Mouse (Mus musculus) macrophage (primary cell): Measurements from ENCODE around the gene Jsrp1. TPM values are rescaled to one million over a fixed set of nuclear protein-coding genes. Genes with fewer than 3 reads are reported as not detected.
A peak's percentile ranks its signal among the peaks of the same experiment; 100 is the strongest.

Experiments
- H3K27ac ChIP-seq: fragments of 350-480 bp; formaldehyde crosslinking; 2 replicates; pipeline ENCODE4 v1.9.0; 2021
- H3K36me3 ChIP-seq: fragments of 350-480 bp; formaldehyde crosslinking; 2 replicates; pipeline ENCODE4 v1.9.0; 2021; ENCODE audit errors: inconsistent target
- H3K4me3 ChIP-seq: fragments of 350-480 bp; formaldehyde crosslinking; 2 replicates; pipeline ENCODE4 v1.9.0; 2021; ENCODE audit errors: inconsistent target
- H3K79me2 ChIP-seq: fragments of 350-480 bp; formaldehyde crosslinking; 2 replicates; pipeline ENCODE4 v1.9.0; 2021; ENCODE audit errors: inconsistent target
- WGBS: methylation state at CpG from one replicate; pipeline ENCODE4 v1.1.7; 2026; ENCODE audit warnings: inconsistent platforms; ENCODE audit not compliant: missing documents; 5-methylcytosine and 5-hydroxymethylcytosine counted together
- polyA plus RNA-seq: library from polyadenylated mRNA; stranded (reverse); fragments of 250-400 nt; gene quantifications from 3 replicates; pipeline ENCODE4 v1.2.4, GENCODE M21; 2018; ENCODE audit warnings: inconsistent platforms

The Jsrp1 gene
- polyA plus RNA-seq, 1 experiment from 2014 or later = not detected

- peaks cover 83% of the 10 kb centered on the region for H3K36me3 ChIP-seq
- WGBS = 98% methylated on average over 5 of the region's 5 CpGs
Measured at GRCm38 (mm10) chr10:80777123-80777522, 36.2 kb downstream of the Jsrp1 start.

GRCm38 (mm10) chr10:80776358-80776869 is 36.9 kb downstream of the Jsrp1 start:
- peaks cover 83% of the 10 kb centered on the region for H3K36me3 ChIP-seq
- H3K4me3 ChIP-seq = no peak overlapping the region
- 92% methylated on average over 6 of the region's 6 CpGs for WGBS
- peaks cover 11% of the 10 kb centered on the region; the same call in 1 of the 2 replicates for H3K79me2 ChIP-seq
- no peak overlapping the region for H3K27ac ChIP-seq

More at GRCm38 (mm10) chr10:80777123-80777522, 36.2 kb downstream of the Jsrp1 start:
- peaks cover 11% of the 10 kb centered on the region; the same call in 1 of the 2 replicates for H3K79me2 ChIP-seq
- no peak overlapping the region for H3K27ac ChIP-seq
- H3K4me3 ChIP-seq = no peak overlapping the region

- no peak overlapping the region for H3K4me3 ChIP-seq
- H3K79me2 ChIP-seq = peaks cover 11% of the 10 kb centered on the region; the same call in 1 of the 2 replicates
- no peak overlapping the region for H3K27ac ChIP-seq
- peaks cover 83% of the 10 kb centered on the region for H3K36me3 ChIP-seq
- WGBS = 96% methylated on average over 4 of the region's 4 CpGs
Measured at GRCm38 (mm10) chr10:80775731-80776130, 37.6 kb downstream of the Jsrp1 start.

- no peak overlapping the region for H3K4me3 ChIP-seq
- peaks cover 11% of the 10 kb centered on the region; the same call in 1 of the 2 replicates for H3K79me2 ChIP-seq
- 98% methylated on average over 4 of the region's 4 CpGs for WGBS
- no peak overlapping the region for H3K27ac ChIP-seq
- peaks cover 83% of the 10 kb centered on the region for H3K36me3 ChIP-seq
Measured at GRCm38 (mm10) chr10:80774981-80775380, 38.3 kb downstream of the Jsrp1 start.

DNA sequence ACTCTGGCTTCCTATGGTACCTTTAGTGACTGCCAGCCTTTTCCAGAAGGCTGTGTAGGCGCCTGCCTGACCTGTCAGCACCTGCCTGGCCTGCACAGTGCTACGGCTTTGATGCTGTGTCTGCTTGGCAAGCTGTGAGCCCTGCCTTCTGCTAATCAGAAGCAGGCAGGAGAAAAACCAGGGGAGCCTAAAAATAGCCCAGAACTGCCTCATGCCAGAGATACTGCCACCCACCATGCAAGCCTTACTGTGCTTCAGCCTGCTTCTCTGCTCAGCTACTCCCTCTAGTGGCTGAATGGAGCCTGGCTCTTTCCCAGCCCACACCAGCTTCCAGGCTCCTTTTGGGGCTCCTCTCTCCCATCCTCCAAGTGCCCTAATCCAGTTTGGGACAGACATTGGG is 38.7 kb downstream of the Jsrp1 start:
- peaks cover 85% of the 10 kb centered on the region for H3K36me3 ChIP-seq
- no peak overlapping the region for H3K4me3 ChIP-seq
- peak overlapping the region; percentile 29 for H3K27ac ChIP-seq
- WGBS = 52% methylated on average over 2 of the region's 2 CpGs
- peaks cover 11% of the 10 kb centered on the region; the same call in 1 of the 2 replicates for H3K79me2 ChIP-seq

- Histone ChIP-seq H3K36me3 (peaks cover 88% of the 10 kb centered on the region), H3K4me3 (no peak overlapping the region), H3K27ac (peak overlapping the region; percentile 29), H3K79me2 (peaks cover 11% of the 10 kb centered on the region; the same call in 1 of the 2 replicates)
- 71% methylated on average over 5 of the region's 5 CpGs for WGBS
Measured at GRCm38 (mm10) chr10:80773816-80774215, 39.5 kb downstream of the Jsrp1 start.

DNA sequence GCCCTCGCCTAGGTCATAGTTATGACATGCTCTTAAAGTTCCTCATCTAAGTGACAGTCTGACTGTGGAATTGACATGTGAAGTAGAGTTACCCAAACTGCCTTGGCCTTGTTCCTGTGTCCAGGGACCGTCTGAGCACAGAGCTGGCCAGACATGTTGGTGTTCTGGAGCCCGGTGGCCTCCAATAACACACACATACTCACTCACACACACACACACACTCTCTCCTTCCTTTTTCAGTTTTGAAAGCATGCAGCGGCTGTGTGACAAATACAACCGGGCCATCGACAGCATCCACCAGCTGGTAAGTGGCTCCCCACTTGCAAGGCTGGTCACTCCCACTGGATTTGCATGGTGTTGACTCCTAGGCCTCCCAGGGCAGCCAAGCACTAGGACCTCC is 44.9 kb downstream of the Jsrp1 start:
- 85% methylated on average over 4 of the region's 6 CpGs for WGBS
- H3K27ac ChIP-seq = no peak overlapping the region
- peaks cover 30% of the 10 kb centered on the region for H3K79me2 ChIP-seq
- H3K4me3 ChIP-seq = no peak overlapping the region
- peaks cover 76% of the 10 kb centered on the region for H3K36me3 ChIP-seq

GRCm38 (mm10) chr10:80766161-80766815 is 47.0 kb downstream of the Jsrp1 start:
- Histone ChIP-seq H3K4me3 (no peak overlapping the region), H3K27ac (no peak overlapping the region), H3K36me3 (peaks cover 56% of the 10 kb centered on the region), H3K79me2 (peaks cover 51% of the 10 kb centered on the region)
- WGBS = 95% methylated on average over 10 of the region's 10 CpGs

DNA sequence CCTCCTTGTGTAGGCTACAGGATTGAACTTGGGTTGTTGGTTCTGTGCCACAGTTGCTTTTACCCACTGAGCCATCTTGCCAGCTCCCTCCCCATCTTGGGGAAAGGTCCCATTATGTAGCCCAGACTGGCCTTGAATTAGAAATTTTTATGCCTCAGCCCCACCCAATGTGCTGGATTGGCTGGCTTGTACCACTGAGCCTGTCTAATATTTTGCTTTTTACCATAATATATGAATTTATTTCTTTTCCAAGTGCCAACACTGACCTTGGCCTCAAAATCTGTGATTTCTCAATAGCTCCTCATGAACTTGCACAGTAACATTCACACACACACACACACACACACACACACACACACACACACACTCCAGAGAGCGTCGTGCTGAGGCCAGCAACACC is 47.6 kb downstream of the Jsrp1 start:
- 100% methylated on average over 2 of the region's 2 CpGs for WGBS
- Histone ChIP-seq H3K4me3 (no peak overlapping the region), H3K79me2 (peaks cover 57% of the 10 kb centered on the region), H3K36me3 (peaks cover 50% of the 10 kb centered on the region), H3K27ac (no peak overlapping the region)

DNA sequence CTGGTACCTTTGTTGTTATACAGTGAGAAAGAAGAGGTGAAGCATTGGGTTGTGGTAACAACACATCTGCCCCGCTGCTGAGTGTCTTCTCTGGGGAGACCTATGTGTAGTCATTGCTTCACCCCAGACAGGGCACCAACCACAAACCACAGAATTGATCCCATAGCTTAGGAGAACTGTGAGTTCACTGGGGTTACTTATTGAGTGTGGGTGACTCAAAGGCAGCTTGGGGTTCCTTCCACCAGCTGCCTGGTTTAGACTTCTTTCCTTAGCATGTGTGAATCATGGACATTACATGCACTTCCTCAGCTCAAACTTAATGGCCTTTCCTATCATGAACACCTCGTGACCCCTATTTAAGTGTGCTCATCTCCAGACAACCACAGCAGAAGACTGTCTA is 49.8 kb downstream of the Jsrp1 start:
- 28% methylated on average over 2 of the region's 2 CpGs for WGBS
- peaks cover 79% of the 10 kb centered on the region for H3K79me2 ChIP-seq
- no peak overlapping the region for H3K27ac ChIP-seq
- no peak overlapping the region for H3K4me3 ChIP-seq
- peaks cover 32% of the 10 kb centered on the region for H3K36me3 ChIP-seq

GRCm38 (mm10) chr10:80761821-80762220 is 51.5 kb downstream of the Jsrp1 start:
- Histone ChIP-seq H3K27ac (no peak overlapping the region), H3K4me3 (no peak overlapping the region), H3K36me3 (peaks cover 18% of the 10 kb centered on the region), H3K79me2 (peaks cover 96% of the 10 kb centered on the region)
- WGBS = 88% methylated on average over 3 of the region's 3 CpGs

- Histone ChIP-seq H3K36me3 (peaks cover 9% of the 10 kb centered on the region; the same call in 1 of the 2 replicates), H3K79me2 (peaks cover 98% of the 10 kb centered on the region), H3K4me3 (no peak overlapping the region), H3K27ac (no peak overlapping the region)
- WGBS = 88% methylated on average over 4 of the region's 4 CpGs
Measured at GRCm38 (mm10) chr10:80760596-80761524, 52.4 kb downstream of the Jsrp1 start.

GRCm38 (mm10) chr10:80758651-80759050 is 54.6 kb downstream of the Jsrp1 start:
- peak overlapping the region; percentile 33 for H3K27ac ChIP-seq
- 54% methylated on average over 7 of the region's 7 CpGs for WGBS

More at GRCm38 (mm10) chr10:80758651-80759050, 54.6 kb downstream of the Jsrp1 start:
- Histone ChIP-seq H3K36me3 (no peaks in the 10 kb centered on the region), H3K4me3 (no peak overlapping the region), H3K79me2 (peaks cover 80% of the 10 kb centered on the region)
